Mouse (Mus musculus) testis, postnatal 10 days (tissue): ENCODE data around the gene Pdia5.

Experiments used
- DNase-seq: peaks from one replicate; pipeline ENCODE4 v3.0.0; 2021; ENCODE audit warnings: low spot score

The Pdia5 gene

DNA sequence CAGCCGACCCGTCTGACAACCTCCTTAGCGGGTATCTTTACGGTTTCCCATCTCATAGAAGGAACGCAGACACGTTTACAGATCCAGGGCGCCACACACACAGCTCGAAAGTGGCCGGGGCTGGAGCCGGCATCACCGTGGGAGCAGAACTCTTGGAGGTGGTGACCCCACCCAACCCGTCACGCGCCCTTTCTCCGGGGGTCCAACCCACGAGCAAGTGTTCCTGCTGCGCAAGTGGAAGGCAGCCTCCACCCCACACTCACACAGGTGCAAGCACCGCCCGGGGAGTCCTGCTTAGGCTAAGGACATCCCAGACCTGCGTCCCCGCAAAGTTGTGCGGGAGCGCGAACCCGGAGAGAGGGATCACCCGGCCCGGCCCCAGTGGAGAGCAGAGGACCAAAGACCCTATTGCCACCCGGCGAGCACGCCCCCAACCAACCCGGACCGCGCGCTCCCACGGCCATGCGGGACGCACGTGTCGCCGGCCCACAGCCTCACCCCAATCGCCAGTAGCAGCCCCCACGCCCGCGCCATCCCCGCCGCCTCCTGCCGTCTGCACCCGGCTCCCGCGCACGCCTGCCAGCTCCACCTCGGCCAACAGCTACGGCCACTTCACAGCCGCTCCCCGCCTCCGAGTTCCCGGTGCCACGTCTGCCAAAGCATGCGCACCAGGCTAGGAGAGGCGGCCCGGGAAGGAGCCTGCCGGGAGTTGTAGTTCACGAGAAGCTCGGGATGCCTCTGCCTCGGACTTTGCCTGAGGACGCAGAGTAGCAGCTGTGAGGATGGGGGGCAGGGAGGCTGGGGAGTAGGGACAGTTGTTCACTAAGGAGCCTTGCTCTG, at the start of gene Pdia5:
TSS of gene Pdia5 (minus strand) at position 643 of the 840 bp plus-strand sequence.
- DNase-seq, result peak; percentile 88

DNA sequence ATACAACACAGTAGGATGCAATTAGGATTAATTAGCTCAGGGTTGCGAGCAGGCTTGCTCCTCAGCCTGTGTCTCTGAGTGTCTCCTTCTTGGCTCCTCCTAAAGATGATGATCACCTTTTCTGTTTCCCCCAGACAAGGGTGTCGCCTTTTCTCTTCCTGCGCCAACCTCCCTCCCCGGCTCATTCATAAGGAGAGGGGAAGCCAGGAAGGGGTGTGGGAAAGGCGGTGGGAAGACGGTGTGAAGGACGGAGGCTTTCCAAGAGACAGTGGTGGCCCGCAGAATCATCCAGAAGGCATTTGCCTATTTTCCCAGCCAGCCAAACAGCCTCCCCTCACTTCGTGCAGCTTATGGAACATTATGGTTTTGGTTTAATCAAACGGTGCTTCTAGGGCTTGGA, 48.4 kb upstream of the Pdia5 start:
- DNase-seq, result no peak

DNA sequence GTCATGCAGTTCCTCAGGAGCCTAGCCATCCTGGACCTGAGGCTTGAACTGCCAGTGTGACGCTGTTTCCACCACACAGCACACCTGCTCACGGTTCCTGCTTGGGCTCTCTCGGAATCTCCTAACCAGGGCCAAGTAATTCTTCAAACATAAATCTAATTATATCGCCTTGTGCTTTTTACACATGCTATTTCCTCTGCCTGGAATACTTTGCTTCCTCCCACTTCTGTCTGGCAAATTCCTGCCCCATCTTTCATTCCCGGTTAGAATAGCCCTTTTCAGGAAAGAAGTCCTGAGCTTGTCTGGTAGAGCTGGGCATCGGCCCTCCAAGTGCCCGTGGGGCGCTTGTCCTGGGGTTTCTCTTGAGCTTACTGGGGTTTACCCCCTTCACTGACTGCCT, 47.0 kb upstream of the Pdia5 start:
- DNase-seq, result no peak

DNA sequence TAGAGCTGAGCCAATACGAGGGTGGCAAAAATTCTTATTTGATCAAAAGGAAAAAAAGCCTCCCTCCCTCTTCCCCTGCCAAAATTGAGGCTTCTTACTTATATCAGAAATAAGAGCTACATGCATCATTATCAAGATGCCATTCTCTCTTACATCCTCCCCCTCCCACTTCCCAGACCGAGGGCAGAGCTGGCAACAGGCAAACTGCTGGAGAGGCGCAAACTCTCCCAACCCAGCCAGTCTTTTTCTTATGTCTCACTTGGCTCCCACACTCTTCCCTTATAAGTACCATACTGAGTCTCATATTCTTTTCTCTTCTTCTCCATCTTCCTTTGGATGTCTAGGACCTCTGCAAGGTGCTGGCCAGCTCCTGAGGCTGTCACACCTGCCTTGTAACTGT, 44.0 kb upstream of the Pdia5 start:
- no peak for DNase-seq

DNA sequence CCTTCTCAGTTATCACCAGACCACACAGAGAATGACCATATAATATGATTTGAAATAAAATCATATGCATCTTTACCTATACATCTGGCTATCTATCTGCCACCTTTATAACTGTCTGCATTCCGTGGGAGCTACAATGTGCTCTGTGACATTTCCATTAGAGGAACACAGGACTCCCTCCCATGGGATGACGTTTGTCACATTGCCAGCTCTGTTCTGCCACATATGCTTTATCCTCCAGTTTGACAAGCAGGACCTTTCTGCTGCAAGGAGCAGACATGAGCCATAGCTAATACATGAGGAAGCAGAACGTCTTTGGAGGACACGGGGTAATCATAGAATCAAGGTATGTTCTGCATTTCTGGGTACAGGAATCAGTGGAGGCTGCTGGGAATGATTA, 33.5 kb upstream of the Pdia5 start:
- no peak for DNase-seq

DNA sequence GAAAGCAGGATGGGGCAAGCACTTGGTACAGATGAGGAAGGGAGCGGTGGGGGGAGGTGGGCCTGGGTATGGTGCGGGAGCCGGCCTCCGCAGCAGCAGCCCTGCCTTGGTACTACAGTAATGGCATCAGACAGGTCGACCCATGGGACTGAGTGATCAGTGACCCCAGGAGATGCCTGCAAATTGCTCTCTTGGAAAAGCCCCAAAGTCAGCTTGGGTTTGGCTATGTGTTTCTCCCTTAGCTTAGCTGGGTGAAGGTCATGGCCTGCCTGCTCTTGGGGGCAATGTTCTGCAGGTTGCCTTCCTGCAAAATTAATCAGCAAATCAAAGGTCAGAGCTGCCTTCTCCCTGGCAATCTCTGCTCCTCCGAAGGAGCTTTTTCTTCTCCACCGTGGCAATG, 28.6 kb upstream of the Pdia5 start:
- DNase-seq, result no peak

DNA sequence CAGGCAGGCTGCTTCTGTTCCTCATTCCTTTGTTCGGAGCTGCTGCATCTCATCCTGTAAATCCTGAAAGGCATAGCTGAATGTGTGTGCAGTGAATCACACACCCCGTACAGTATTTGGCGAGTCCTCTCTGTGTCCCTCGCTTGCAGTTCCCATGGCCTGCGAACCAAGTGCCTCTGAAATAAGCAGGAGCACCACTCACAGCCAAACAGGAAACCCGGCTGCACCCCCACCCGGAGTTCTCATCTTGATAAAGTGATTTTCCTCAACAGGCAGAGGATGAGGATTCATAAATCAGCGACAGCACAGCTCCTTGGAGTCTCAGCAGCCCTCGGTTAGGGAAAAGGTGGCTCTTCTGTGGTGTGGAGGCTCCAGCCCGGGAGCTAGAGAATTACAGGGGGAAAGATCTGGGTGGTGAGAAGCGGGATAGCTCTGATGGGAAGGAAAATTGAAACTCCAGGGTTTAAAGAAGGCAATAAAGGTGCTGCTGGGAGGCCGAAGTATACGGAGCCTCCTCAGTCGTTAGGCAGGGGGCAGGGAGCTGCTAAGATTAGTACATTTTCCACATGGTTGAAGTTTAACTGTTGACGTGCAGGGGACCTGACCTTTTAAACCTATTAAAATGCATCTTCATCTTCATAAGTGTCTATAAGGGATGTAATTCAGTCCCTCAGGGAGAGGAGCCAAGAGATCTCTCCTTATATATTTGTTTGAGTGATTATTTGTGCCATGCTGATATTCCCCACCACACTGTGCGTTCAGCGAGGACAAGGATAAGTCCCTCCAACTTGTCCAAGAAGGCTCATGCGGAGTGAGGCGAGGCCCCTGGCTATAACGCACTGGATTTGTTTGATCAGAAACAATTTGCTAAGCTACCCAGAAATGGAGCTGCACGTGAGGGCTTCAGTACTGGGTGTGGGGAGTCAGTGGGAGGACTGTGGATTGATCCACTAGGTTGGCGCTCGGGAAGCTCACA, 27.6 kb upstream of the Pdia5 start:
- DNase-seq, result no peak

DNA sequence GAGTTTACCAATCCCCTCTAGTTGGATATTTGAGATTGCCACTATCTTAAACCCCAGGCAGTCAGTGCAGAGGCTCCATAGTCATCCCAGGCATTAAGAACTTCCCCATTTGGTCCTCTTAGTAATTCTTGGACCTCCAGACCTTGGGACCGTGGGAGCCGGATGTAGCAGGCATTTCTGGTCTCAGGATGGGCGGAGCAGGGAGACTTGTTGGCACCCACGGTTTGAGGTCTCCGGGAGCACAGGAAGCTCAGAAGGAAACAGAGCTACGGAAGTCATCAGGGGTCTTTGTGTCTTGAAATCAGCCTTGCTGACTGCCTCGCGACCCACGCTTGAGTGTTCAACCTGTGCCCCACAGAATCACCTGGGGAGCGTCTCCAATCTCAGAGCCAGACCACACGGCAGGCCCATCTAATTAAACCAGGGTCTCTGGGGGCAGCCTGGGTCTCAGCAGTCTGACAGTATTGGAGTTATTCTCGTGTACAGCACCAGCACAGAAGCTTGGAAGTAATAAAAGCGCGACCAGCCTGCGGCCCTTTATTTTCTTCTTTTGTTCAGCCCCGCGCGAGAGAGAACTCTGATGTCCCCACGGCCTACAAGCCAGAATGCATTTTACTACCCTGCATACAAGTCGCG, 25.4 kb upstream of the Pdia5 start:
- no peak for DNase-seq

DNA sequence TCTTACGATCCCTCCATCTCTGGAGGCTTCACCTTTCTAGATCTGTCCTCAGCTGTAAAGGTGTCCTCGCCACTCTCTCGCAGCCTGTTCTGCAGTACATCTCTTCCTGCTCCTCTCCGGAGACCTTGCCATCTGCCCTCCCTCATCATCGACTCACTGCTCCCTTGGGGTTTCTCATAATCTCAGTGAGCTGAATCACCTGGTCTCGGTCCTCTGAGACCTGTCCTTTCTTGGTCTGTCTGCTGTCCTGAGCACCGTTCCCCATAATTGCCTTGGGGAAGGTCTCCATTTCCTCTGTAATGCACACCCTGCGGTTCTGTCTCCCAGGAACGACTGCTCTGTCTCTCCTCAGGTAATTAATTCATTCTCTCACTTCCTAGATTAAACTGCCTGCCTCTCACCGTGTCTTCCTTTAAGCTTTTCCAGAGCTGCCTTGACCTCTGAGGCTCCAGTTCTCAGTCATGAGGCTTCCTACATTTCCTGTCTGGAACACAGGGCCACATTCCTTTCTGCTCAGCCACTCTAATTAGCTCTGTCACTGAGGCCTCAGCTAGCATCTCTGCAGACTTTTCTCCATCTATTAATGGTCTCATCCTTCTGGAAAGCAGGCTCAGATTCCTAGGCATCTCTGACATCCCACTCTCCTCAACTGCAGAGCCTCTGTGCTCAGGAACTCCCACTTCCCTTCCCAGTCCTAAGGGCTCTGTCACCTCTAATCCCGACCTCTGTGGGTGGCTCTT, 18.8 kb upstream of the Pdia5 start:
- no peak for DNase-seq

DNA sequence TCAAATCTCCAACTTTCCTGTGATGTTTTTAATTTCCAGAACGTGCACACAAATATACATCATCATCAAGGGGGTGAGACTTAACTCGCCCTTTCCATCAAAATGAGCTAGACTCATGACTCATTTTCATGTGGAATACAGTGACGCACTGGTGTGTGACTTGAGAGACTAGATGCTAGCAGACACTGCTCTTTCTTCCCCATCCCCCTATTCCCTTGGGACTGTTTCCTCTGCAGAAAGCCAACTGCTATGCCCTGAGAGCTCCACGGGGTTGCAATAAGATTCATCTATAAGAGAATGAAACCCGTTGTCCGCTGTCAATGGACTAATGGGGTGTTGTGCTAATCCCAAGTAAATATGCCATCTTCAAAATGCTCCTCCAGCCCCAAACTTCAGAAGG, 17.9 kb upstream of the Pdia5 start:
- DNase-seq, result no peak

DNA sequence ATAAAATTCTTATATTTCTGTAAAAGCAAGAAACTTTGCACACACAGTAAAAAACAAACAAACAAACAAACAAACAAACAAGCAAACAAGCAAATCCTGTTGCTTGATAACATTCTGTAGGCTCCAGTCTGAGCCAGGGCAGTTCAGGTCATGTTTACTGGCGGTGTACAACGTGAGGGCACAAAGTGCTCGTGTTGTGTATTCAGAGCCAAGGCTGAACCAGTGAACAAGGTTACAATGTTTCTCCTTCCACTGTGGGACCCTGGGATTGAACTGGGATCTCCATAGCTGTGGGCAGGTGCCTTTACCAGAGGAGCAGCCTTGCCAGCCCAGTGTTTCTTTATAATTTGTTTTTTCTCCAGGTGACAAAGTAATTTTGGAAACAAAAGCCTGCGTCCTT, 15.1 kb upstream of the Pdia5 start:
- no peak for DNase-seq

DNA sequence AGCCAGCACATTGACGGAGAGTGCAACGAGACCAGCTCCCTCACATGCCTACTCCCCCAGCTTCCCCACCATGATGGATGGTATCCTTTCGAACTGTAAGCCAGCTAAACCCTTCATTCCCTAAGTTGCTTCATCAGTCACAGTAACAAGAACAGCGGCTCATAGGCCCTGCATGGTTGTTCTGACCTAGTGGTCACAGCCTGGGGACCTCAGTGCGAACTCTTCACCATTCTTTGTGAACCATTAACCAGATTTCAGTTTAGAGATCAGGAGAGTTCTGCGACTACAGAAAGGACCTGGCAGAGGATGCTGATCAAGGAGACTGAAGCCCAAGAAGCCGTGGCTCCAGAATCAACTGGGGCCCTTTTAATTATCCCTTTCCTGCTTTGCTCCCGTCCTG, 13.6 kb upstream of the Pdia5 start:
- DNase-seq, result no peak

DNA sequence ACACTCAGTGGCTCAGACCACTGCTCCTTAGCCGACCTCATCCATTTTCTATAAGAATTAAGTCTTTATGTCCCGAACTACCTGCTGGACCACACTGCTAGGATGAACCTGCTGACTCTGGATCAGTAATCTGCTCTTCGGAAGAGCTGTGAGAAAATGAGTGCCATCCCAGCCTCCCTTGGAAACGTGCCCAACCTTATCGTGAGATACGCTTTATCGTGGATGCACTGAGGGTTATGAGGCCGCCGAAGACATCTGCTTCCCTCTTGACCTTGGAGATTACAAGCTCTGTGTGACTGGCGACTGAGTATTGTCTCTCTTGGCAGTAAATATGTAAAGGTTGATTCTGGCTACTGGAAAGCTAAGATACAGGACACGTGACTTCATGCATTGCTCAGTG, 11.8 kb upstream of the Pdia5 start:
- DNase-seq, result no peak

DNA sequence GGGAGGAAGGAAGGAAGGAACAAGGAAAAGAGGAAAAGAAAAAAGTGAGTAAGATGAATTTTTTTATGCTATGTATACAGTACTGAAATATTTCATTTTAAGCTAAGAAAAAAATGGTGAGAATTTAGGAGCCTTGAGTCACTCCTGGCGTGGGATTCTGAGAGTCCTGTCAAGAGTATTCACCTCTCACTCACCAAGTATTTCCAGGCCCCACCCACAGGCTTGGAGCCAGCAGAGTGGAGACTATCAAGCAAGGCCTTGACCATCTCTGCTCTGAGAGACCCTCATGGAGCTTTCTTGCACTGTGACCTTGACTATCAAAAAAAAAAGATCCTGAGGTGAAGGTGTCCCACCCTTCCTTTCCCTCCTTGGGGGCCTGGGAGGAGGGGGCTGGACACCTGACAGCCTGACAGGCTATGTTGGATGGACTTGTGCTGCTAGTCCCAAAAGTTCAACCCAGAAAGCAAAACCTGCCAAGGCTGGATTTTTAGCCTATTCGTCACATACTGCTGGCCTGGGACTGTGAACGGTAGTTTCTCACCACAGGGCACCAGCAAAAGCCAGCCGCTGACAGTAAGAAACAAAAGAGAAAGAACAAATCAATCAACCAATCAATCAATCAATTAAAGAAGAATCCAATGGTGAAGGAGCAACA, 10.6 kb upstream of the Pdia5 start:
- no peak for DNase-seq

DNA sequence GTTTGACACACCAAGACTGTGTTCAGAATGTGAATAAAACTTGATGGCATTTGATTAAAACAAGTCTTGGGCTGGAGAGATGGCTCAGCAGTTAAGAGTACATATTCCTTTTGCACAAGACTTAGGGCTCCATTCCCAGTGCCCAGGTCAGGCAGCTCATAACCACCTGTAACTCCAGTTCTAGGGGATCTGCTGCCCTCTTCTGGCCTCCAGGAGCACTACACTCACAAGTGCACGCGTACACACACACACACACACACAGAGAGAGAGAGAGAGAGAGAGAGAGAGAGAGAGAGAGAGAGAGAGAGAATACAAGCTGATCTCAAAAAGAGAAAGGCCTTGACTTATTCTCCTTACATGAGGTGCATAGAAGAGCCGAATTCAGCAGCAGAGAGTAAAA, 9.7 kb upstream of the Pdia5 start:
- no peak for DNase-seq

DNA sequence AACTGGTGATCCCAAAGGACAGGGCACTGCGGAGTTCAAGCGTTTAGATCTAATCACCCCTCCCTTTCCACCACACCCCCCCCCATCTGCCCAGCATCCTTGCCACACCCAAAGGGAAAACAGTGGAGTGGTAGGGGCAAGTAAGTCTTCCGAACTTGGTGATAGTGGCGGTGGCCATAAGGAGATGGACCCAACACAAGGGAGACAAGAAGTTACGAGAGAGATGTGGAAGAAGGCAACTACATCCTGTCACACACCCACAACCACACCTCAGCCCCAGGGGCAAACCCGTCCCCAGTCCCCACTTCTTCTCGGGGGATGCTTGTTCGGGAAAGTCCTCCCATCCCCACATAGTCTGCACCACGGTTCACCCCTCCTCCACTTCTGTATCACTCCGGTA, 880 bp downstream of the Pdia5 start:
- no peak for DNase-seq

DNA sequence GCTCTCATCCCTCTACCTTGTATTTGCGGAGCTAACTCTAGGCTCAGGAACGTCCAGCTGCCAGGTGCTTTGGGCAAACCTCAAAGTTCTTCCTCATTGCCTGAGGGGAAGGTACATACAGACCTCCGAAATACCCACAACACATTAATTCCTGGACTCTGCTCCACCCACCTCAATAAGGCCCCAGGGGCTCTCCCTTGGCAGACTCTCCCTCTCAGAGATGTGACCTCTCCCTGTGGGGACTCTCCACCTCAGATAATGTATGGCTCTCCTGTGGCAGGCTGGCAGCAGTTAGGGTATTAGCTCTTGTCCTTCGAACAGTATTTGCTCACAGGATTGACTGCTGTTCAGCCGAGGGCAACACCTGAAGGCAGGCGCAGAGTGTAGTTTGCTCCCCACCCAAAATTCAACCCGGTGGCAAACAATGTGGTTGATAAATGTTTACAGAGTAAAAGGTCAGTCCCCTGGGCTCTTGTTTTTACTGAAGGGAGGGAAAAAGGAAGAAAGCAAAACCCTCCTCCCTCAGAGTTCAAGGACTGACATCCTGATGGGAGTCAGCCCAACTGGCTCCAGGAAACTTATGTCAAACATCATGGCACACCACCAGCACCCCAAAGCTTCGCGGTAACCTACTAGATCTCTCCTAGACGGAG, 1.5 kb downstream of the Pdia5 start:
- no peak for DNase-seq

DNA sequence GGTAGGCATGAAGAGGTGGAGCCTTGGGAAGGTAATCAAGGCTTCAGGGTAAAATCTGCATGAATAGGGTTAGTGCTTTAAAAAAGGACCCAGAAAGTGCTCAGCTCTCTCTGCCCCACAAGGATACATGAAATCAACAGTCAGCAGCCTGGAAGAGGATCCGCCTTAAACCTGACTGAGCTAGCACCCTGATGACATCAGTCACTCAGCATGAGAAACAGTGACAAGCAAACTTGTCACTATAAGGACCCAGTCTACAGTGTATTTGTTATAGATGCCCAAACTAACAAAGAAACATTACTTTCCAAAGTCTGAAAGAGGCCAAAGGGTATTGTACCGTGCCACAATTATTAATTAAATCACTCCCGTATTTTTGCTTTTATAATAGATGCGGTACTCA, 2.9 kb downstream of the Pdia5 start:
- DNase-seq, result no peak

DNA sequence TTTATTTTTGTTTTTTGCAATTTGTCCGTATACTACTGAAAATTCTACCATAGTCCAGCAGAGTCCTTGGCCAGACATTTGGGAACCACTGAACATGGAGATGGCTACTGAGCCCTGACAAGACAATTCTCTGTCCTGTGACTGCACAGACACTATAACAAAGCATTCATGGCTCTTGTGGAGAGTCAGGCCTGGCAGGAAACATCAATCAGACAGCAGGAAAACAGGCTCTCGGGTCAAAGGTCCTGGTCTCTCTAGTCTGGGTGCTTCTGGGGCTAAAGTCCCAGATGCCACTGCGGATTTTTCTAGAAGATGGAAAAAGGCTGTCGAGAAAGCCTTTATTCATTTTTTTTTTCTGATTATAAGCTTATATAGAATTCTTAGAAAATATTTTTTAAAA, 3.6 kb downstream of the Pdia5 start:
- no peak for DNase-seq

DNA sequence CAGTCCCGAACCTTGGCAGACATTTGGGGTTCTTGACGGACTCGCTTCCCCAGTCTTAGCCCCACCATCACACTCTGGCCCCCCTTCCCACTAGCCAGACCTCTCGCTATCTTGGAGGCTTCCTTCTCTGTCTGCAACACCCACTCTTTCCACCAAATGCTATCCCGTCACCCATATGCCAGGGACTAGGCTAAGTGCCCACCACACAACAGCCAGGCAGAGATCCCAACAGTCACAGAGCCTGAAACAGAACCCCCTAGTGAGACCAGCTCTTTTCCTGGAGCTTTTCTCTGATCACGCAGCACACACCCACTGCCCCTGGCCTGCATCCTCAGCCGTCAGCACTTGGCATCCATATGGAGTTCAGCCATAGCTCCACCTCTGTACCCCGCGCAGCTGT, 5.0 kb downstream of the Pdia5 start:
- no peak for DNase-seq
